Mouse (Mus musculus): ENCODE results near the gene G2e3. TPM values are rescaled to one million over a fixed set of nuclear protein-coding genes. Genes with fewer than 3 reads are reported as not detected.

Gene G2e3
- polyA plus RNA-seq, 1 experiment from 2014 or later, result 3.0 TPM

- Histone ChIP-seq H3K79me2 (ENCODE audit: inconsistent target) (no peaks in the 10 kb centered on the region), H3K27ac (no peak overlapping the region), H3K4me3 (ENCODE audit: inconsistent target) (no peak overlapping the region), H3K36me3 (ENCODE audit: inconsistent target) (peaks cover 78% of the 10 kb centered on the region)
- 86% methylated on average over 4 of the region's 4 CpGs for WGBS (ENCODE audit: missing documents)
Measured at GRCm38 (mm10) chr12:51403987-51404586, 56.2 kb downstream of the G2e3 start.

DNA sequence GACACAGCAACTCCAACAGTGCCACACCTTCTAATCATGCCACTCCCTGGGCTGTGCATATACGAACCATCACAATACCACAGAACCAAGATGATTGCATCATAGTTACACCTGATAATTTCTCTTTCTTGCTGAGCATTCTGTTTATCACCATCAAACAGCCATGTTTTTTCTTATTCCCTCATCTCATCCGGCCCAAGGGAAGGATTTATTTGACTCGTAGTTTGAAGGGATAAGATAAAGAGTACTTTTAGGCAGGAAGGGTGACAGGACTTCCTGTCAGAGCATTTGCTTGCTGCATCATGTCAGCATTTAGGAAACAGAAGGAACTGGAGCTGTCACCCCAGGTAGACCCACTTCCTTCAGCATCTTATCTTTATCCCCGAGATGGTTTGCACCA is 63.5 kb downstream of the G2e3 start:
- Histone ChIP-seq H3K79me2 (ENCODE audit: inconsistent target) (no peaks in the 10 kb centered on the region), H3K27ac (no peak overlapping the region), H3K36me3 (ENCODE audit: inconsistent target) (peaks cover 53% of the 10 kb centered on the region), H3K4me3 (ENCODE audit: inconsistent target) (no peak overlapping the region)
- 71% methylated on average over 4 of the region's 4 CpGs for WGBS (ENCODE audit: missing documents)

Other genes with a start within 250 kb of the G2e3 start
- 43.6 to 53.1 TPM (median 46.5 TPM) in 3 replicates for gene Scfd1, start 29.4 kb downstream of the G2e3 start, polyA plus RNA-seq (2018)
- 0.11 TPM in 1 of 3 replicates, not detected in the others for gene Coch, start 245.3 kb downstream of the G2e3 start, polyA plus RNA-seq (2018)